Mouse (Mus musculus): ENCODE data around the gene Acly. TPM values are rescaled to one million over a fixed set of nuclear protein-coding genes. Genes with fewer than 3 reads are reported as not detected.

Gene Acly
- polyA plus RNA-seq, 1 experiment from 2014 or later = 291 TPM

- Histone ChIP-seq H3K27me3 (replicated peaks; ENCODE audit: low read depth, poor library complexity, severe bottlenecking) (no peaks in the 10 kb centered on the region), H3K4me3 (no peak overlapping the region), H3K27ac (replicated peaks) (no peak overlapping the region), H3K36me3 (replicated peaks) (peaks cover 77% of the 10 kb centered on the region), H3K9me3 (no peaks in the 10 kb centered on the region), H3K4me1 (no peaks in the 10 kb centered on the region)
- no peak for DNase-seq (ENCODE audit: low spot score)
- 92% methylated on average over 5 of the region's 5 CpGs for WGBS
Observed at GRCm38 (mm10) chr11:100457711-100458110, 70.1 kb downstream of the Acly start.

GRCm38 (mm10) chr11:100457247-100457646, 70.6 kb downstream of the Acly start:
- H3K4me1 ChIP-seq = no peaks in the 10 kb centered on the region
- no peak overlapping the region for H3K27ac ChIP-seq (replicated peaks)
- DNase-seq (ENCODE audit: low spot score) = no peak
- WGBS = 80% methylated on average over 4 of the region's 4 CpGs
- H3K4me3 ChIP-seq = no peak overlapping the region
- H3K27me3 ChIP-seq (replicated peaks; ENCODE audit: low read depth, poor library complexity, severe bottlenecking) = no peaks in the 10 kb centered on the region
- peaks cover 72% of the 10 kb centered on the region for H3K36me3 ChIP-seq (replicated peaks)
- H3K9me3 ChIP-seq = no peaks in the 10 kb centered on the region

- Histone ChIP-seq H3K36me3 (replicated peaks) (peaks cover 22% of the 10 kb centered on the region), H3K9me3 (no peaks in the 10 kb centered on the region), H3K27ac (replicated peaks) (no peak overlapping the region), H3K4me3 (no peak overlapping the region), H3K27me3 (replicated peaks; ENCODE audit: low read depth, poor library complexity, severe bottlenecking) (no peaks in the 10 kb centered on the region), H3K4me1 (peaks cover 20% of the 10 kb centered on the region)
- 88% methylated on average over 6 of the region's 6 CpGs for WGBS
- no peak for DNase-seq (ENCODE audit: low spot score)
Observed at GRCm38 (mm10) chr11:100442625-100443024, 85.2 kb downstream of the Acly start.

GRCm38 (mm10) chr11:100441797-100442196, 86.0 kb downstream of the Acly start, which contains the start of the genes Nt5c3b and Klhl10:
TSS of gene Nt5c3b (minus strand) at chr11:100441808.
TSS of gene Klhl10 (plus strand) at chr11:100441917.
- Histone ChIP-seq H3K9me3 (no peaks in the 10 kb centered on the region), H3K27ac (replicated peaks) (peak within 1 kb of the TSS; percentile 94), H3K27me3 (replicated peaks; ENCODE audit: low read depth, poor library complexity, severe bottlenecking) (no peaks in the 10 kb centered on the region), H3K36me3 (replicated peaks) (peaks cover 30% of the 10 kb centered on the region), H3K4me3 (peak within 1 kb of the TSS; percentile 79), H3K4me1 (peaks cover 20% of the 10 kb centered on the region)
- DNase-seq (ENCODE audit: low spot score) = no peak
- WGBS = 88% methylated on average over 8 of the region's 8 CpGs

- peak overlapping the region; percentile 94 for H3K27ac ChIP-seq (replicated peaks)
- WGBS = 2% methylated on average over 52 of the region's 52 CpGs
- H3K4me3 ChIP-seq = peak overlapping the region; percentile 79
- peak; percentile 87 for DNase-seq (ENCODE audit: low spot score)
- peaks cover 24% of the 10 kb centered on the region for H3K4me1 ChIP-seq
- peaks cover 39% of the 10 kb centered on the region for H3K36me3 ChIP-seq (replicated peaks)
- no peaks in the 10 kb centered on the region for H3K9me3 ChIP-seq
- no peaks in the 10 kb centered on the region for H3K27me3 ChIP-seq (replicated peaks; ENCODE audit: low read depth, poor library complexity, severe bottlenecking)
Observed at GRCm38 (mm10) chr11:100440691-100441522, 86.9 kb downstream of the Acly start.

GRCm38 (mm10) chr11:100437901-100438300, 89.9 kb downstream of the Acly start:
- H3K4me3 ChIP-seq = no peak overlapping the region
- DNase-seq (ENCODE audit: low spot score) = no peak
- peaks cover 27% of the 10 kb centered on the region for H3K4me1 ChIP-seq
- no peak overlapping the region for H3K27ac ChIP-seq (replicated peaks)
- peaks cover 66% of the 10 kb centered on the region for H3K36me3 ChIP-seq (replicated peaks)
- H3K9me3 ChIP-seq = no peaks in the 10 kb centered on the region
- WGBS = 87% methylated on average over 1 of the region's 1 CpGs
- H3K27me3 ChIP-seq (replicated peaks; ENCODE audit: low read depth, poor library complexity, severe bottlenecking) = no peaks in the 10 kb centered on the region

GRCm38 (mm10) chr11:100435678-100436246, 92.0 kb downstream of the Acly start:
- Histone ChIP-seq H3K27me3 (replicated peaks; ENCODE audit: low read depth, poor library complexity, severe bottlenecking) (no peaks in the 10 kb centered on the region), H3K4me1 (peaks cover 15% of the 10 kb centered on the region), H3K9me3 (no peaks in the 10 kb centered on the region), H3K36me3 (replicated peaks) (peaks cover 86% of the 10 kb centered on the region), H3K27ac (replicated peaks) (no peak overlapping the region), H3K4me3 (no peak overlapping the region)
- no peak for DNase-seq (ENCODE audit: low spot score)
- WGBS = 69% methylated on average over 9 of the region's 9 CpGs

GRCm38 (mm10) chr11:100432002-100432401, 95.8 kb downstream of the Acly start:
- no peaks in the 10 kb centered on the region for H3K27me3 ChIP-seq (replicated peaks; ENCODE audit: low read depth, poor library complexity, severe bottlenecking)
- H3K27ac ChIP-seq (replicated peaks) = no peak overlapping the region
- peaks cover 89% of the 10 kb centered on the region for H3K36me3 ChIP-seq (replicated peaks)
- 94% methylated on average over 5 of the region's 5 CpGs for WGBS
- no peak overlapping the region for H3K4me3 ChIP-seq
- no peak for DNase-seq (ENCODE audit: low spot score)
- no peaks in the 10 kb centered on the region for H3K9me3 ChIP-seq
- peaks cover 6% of the 10 kb centered on the region for H3K4me1 ChIP-seq

GRCm38 (mm10) chr11:100430052-100430451, 97.7 kb downstream of the Acly start:
- peaks cover 84% of the 10 kb centered on the region for H3K36me3 ChIP-seq (replicated peaks)
- WGBS = 92% methylated on average over 7 of the region's 7 CpGs
- no peak for DNase-seq (ENCODE audit: low spot score)
- H3K9me3 ChIP-seq = no peaks in the 10 kb centered on the region
- H3K4me1 ChIP-seq = no peaks in the 10 kb centered on the region
- H3K27ac ChIP-seq (replicated peaks) = no peak overlapping the region
- H3K27me3 ChIP-seq (replicated peaks; ENCODE audit: low read depth, poor library complexity, severe bottlenecking) = no peaks in the 10 kb centered on the region
- no peak overlapping the region for H3K4me3 ChIP-seq

GRCm38 (mm10) chr11:100428612-100429199, 99.1 kb downstream of the Acly start:
- Histone ChIP-seq H3K4me1 (no peaks in the 10 kb centered on the region), H3K36me3 (replicated peaks) (peaks cover 86% of the 10 kb centered on the region), H3K27ac (replicated peaks) (no peak overlapping the region), H3K9me3 (no peaks in the 10 kb centered on the region), H3K27me3 (replicated peaks; ENCODE audit: low read depth, poor library complexity, severe bottlenecking) (no peaks in the 10 kb centered on the region), H3K4me3 (no peak overlapping the region)
- 83% methylated on average over 9 of the region's 9 CpGs for WGBS
- no peak for DNase-seq (ENCODE audit: low spot score)

GRCm38 (mm10) chr11:100426820-100427219, 101.0 kb downstream of the Acly start:
- H3K4me3 ChIP-seq = no peak overlapping the region
- H3K27me3 ChIP-seq (replicated peaks; ENCODE audit: low read depth, poor library complexity, severe bottlenecking) = no peaks in the 10 kb centered on the region
- H3K36me3 ChIP-seq (replicated peaks) = peaks cover 88% of the 10 kb centered on the region
- H3K9me3 ChIP-seq = no peaks in the 10 kb centered on the region
- H3K4me1 ChIP-seq = no peaks in the 10 kb centered on the region
- no peak for DNase-seq (ENCODE audit: low spot score)
- 95% methylated on average over 3 of the region's 3 CpGs for WGBS
- H3K27ac ChIP-seq (replicated peaks) = no peak overlapping the region

Data from embryonic facial prominence, embryonic 10.5 days (tissue).